Mouse (Mus musculus) midbrain, embryonic 12.5 days (tissue): ENCODE results near the gene Klrc1. TPM values are rescaled to one million over a fixed set of nuclear protein-coding genes. Genes with fewer than 3 reads are reported as not detected.
A peak's percentile ranks its signal among the peaks of the same experiment; 100 is the strongest.
"Not testable (repeated sequence)": the region's sequence is repeated elsewhere in the genome, so short reads cannot be mapped to it uniquely, and the experiment has no call there.

ENCODE experiments used
- ATAC-seq: fragments of 200-750 bp; cut with Nextera tagmentation; 2 replicates; pipeline ENCODE4 v1.8.0; 2017; ENCODE audit warnings: low read depth, moderate TSS enrichment, moderate library complexity; ENCODE audit not compliant: low FRiP score
- H3K27ac ChIP-seq: fragments of 300-500 bp; sonication (generic); replicated peaks from 2 replicates; pipeline ENCODE4 v1.5.1; 2016; ENCODE audit warnings: mild to moderate bottlenecking
- H3K27me3 ChIP-seq: fragments of 300-500 bp; sonication (generic); 2 replicates; pipeline ENCODE4 v1.6.1; 2016; ENCODE audit warnings: mild to moderate bottlenecking
- H3K36me3 ChIP-seq: fragments of 300-500 bp; sonication (generic); 2 replicates; pipeline ENCODE4 v1.6.1; 2016
- H3K4me1 ChIP-seq: fragments of 300-500 bp; sonication (generic); 2 replicates; pipeline ENCODE4 v1.6.1; 2016
- H3K4me2 ChIP-seq: fragments of 300-500 bp; sonication (generic); replicated peaks from 2 replicates; pipeline ENCODE4 v1.6.1; 2016; ENCODE audit warnings: mild to moderate bottlenecking, moderate library complexity
- H3K4me3 ChIP-seq: fragments of 300-500 bp; sonication (generic); 2 replicates; pipeline ENCODE4 v1.5.1; 2016; ENCODE audit warnings: mild to moderate bottlenecking
- H3K9ac ChIP-seq: fragments of 300-500 bp; sonication (generic); replicated peaks from 2 replicates; pipeline ENCODE4 v1.6.1; 2016; ENCODE audit warnings: mild to moderate bottlenecking, moderate library complexity
- H3K9me3 ChIP-seq: fragments of 300-500 bp; sonication (generic); 2 replicates; pipeline ENCODE4 v1.6.1; 2016; ENCODE audit warnings: mild to moderate bottlenecking
- WGBS: fragments of 180-500 bp; shearing (Covaris S2); methylation state at CpG from one replicate; pipeline ENCODE4 v1.1.7; 2016; 5-methylcytosine and 5-hydroxymethylcytosine counted together
- polyA plus RNA-seq: library from polyadenylated mRNA; unstranded; fragments of >200 nt; fragmentation: Nextera tagmentation; extraction: Ambion mirVana; gene quantifications from 2 replicates; pipeline ENCODE4 v1.2.1, GENCODE M21; 2016

Gene Klrc1
- not detected in 2 replicates for polyA plus RNA-seq

DNA sequence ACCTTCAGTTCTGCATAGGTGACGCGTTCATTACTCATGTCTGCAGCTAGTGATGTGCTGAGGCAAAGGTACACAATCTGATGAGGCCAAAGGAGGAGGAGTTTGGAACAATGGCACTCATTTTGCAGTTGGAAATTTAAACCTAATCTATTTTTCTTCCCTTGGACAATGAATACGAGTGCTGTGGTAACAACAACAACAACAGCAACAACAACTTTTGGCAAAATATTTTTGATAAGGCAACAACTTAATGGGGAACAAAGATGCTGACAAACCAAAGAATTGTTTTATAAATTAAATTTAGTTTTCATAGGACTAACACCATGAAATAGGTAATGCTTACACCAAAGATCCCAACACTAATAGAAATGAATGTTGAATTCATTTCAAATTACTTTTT lies at the start of gene Klrc1:
Klrc1 (minus strand) TSS at position 101 of the 400 bp plus-strand sequence.
- 85% methylated on average over 3 of the region's 3 CpGs for WGBS
- Histone ChIP-seq H3K27me3 (no peaks in the 10 kb centered on the region), H3K4me1 (no peaks in the 10 kb centered on the region), H3K27ac (no peak within 1 kb of the TSS), H3K36me3 (no peaks in the 10 kb centered on the region), H3K9ac (no peak within 1 kb of the TSS), H3K4me3 (no peak within 1 kb of the TSS), H3K9me3 (no peaks in the 10 kb centered on the region), H3K4me2 (no peak within 1 kb of the TSS)
- no peak for ATAC-seq

DNA sequence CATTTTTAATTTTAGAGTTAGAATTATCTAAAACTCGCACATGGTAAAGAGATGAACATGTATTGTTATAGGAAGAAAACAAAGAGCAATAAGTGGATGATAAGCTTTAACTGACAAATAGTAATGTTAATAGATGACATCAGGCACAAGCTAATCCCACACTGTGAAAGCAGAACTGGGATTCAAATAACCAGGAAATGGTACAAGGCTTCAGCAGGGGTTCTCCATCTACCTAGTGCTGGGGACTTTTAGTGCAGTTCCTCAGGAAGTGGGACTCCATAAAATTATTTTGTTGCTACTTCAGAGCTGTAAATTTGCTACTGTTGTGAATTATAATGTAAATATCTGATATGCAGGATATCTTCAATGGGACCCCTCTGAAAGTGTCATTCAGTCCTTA lies 48.5 kb upstream of the Klrc1 start:
- no peaks in the 10 kb centered on the region for H3K27me3 ChIP-seq
- no peaks in the 10 kb centered on the region for H3K9me3 ChIP-seq
- H3K36me3 ChIP-seq: no peaks in the 10 kb centered on the region
- H3K4me3 ChIP-seq: no peak overlapping the region
- H3K4me2 ChIP-seq: no peak overlapping the region
- WGBS: 82% methylated on average over 1 of the region's 1 CpGs
- H3K27ac ChIP-seq: no peak overlapping the region
- ATAC-seq: no peak
- no peak overlapping the region for H3K9ac ChIP-seq
- no peaks in the 10 kb centered on the region for H3K4me1 ChIP-seq

DNA sequence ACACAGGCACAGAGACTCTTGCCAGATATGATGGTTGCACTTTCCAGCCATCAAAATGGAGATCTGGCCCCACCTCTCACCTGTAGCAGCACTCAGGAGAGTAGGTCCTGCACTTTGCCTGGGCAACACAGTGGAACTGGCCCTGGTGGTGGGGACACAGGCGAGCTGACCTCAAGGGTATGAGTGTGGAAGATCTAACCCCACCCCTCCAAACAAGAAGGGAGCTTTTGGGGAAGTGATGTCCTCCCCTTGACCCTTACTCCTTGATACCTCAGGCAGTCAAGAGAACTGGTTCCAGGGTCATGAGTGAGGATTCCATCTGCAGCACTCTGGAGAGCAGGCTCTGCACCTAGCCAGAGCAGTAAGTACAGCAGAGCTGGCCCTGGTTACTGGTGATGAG lies 42.6 kb upstream of the Klrc1 start:
- H3K4me1 ChIP-seq: no peaks in the 10 kb centered on the region
- no peak overlapping the region for H3K4me3 ChIP-seq
- no peaks in the 10 kb centered on the region for H3K36me3 ChIP-seq
- no peaks in the 10 kb centered on the region for H3K27me3 ChIP-seq
- WGBS: 84% methylated on average over 1 of the region's 1 CpGs
- H3K9ac ChIP-seq: no peak overlapping the region
- no peak overlapping the region for H3K27ac ChIP-seq
- H3K4me2 ChIP-seq: no peak overlapping the region
- no peaks in the 10 kb centered on the region for H3K9me3 ChIP-seq
- ATAC-seq: 0 out of 2 replicates have a peak, but pooled peaks have one; percentile 41

DNA sequence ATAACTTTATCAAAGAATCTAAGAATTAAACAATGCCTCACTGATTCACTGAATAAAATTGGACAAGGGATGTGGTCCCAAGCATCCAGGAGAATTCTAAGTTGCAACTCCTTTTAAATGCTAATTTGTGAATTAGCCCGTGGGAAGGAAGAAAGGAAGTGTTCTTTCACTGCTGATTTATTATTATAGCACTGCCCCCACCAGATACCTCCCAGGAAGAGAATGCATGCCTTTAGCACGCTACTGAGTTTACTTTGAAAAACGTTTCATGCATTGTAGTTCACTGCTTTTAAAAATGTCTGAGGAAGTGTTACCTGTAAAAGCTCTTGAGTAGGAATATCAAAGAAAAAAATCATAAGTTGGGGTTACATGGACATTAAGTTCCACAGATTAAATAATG lies 41.7 kb upstream of the Klrc1 start:
- no peak overlapping the region for H3K4me2 ChIP-seq
- H3K4me1 ChIP-seq: no peaks in the 10 kb centered on the region
- H3K27ac ChIP-seq: no peak overlapping the region
- H3K9ac ChIP-seq: no peak overlapping the region
- no peak overlapping the region for H3K4me3 ChIP-seq
- H3K36me3 ChIP-seq: no peaks in the 10 kb centered on the region
- ATAC-seq: no peak
- no peaks in the 10 kb centered on the region for H3K9me3 ChIP-seq
- H3K27me3 ChIP-seq: no peaks in the 10 kb centered on the region
- WGBS: 23% methylated on average over 3 of the region's 3 CpGs

DNA sequence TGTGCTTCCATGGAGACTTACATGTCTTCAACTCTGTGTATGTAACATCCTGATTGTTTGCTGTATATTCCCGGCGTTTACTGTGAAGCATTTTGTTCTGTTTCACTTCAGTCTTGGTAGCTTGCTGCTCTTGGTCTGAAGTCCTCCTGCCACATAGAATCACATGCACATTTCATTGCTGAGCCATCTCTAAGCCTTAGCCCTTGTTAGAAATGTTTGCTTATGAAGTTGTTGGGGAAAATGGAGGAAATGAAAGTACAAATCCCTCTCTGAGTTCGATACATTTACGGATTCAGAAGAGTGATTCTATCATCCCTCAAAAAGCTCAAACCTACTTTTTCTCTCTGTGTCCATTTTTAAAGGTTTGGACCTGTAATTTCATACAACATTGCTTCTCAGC lies 38.3 kb upstream of the Klrc1 start, which contains the start of gene Klri1:
Klri1 (minus strand) TSS at position 101 of the 400 bp plus-strand sequence.
- no peaks in the 10 kb centered on the region for H3K4me1 ChIP-seq
- H3K4me2 ChIP-seq: no peak within 1 kb of the TSS
- no peaks in the 10 kb centered on the region for H3K27me3 ChIP-seq
- H3K36me3 ChIP-seq: no peaks in the 10 kb centered on the region
- no peak within 1 kb of the TSS for H3K9ac ChIP-seq
- no peak within 1 kb of the TSS for H3K4me3 ChIP-seq
- no peak within 1 kb of the TSS for H3K27ac ChIP-seq
- no peak for ATAC-seq
- H3K9me3 ChIP-seq: no peaks in the 10 kb centered on the region
- 92% methylated on average over 4 of the region's 4 CpGs for WGBS

DNA sequence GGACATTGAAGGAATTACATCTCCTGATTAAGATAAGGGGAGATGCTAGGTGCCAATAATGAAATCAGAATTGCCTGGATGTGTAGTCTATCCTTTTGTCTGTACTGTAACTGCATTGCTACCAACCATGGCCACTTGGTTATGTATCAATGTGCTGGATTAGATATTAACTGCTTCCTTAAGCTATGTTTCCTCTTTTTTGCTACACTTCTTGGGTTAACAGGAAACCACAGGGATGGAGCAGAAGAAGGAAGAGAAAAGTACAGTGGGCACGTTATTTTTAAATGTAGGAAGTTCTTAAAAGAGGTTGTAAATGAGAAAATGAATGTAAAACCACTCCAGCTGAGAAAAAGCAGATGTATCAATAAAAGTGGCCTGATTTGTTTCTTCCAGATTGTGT lies 34.8 kb upstream of the Klrc1 start:
- no peak overlapping the region for H3K4me3 ChIP-seq
- H3K4me2 ChIP-seq: no peak overlapping the region
- no peak overlapping the region for H3K9ac ChIP-seq
- no peak for ATAC-seq
- 36% methylated on average over 1 of the region's 1 CpGs for WGBS
- no peaks in the 10 kb centered on the region for H3K36me3 ChIP-seq
- H3K4me1 ChIP-seq: no peaks in the 10 kb centered on the region
- no peaks in the 10 kb centered on the region for H3K27me3 ChIP-seq
- H3K27ac ChIP-seq: no peak overlapping the region
- no peaks in the 10 kb centered on the region for H3K9me3 ChIP-seq

DNA sequence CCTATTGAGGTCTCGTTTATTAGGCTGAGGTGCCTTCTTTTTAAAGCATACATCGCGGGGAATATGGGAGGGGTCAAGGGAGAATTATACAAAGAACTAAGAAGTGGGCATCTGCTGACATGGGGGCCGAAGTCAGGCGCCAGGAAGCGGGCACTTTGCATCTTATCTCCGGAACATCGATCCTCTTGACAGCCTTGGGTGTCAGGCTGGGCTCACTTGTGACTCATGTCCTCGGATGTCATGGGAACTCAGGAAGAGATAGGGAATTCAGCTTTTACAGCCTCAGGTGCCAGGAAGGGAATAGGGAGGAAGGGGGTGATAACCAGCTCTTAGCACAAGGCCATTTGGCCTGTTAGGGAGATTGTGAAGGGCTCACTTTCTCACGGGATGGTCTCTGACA lies 12.7 kb upstream of the Klrc1 start:
- H3K4me3 ChIP-seq, H3K9ac ChIP-seq, H3K4me2 ChIP-seq, ATAC-seq, H3K4me1 ChIP-seq, H3K36me3 ChIP-seq, H3K9me3 ChIP-seq, H3K27ac ChIP-seq, H3K27me3 ChIP-seq: not testable (repeated sequence)
- 82% methylated on average over 10 of the region's 10 CpGs for WGBS

DNA sequence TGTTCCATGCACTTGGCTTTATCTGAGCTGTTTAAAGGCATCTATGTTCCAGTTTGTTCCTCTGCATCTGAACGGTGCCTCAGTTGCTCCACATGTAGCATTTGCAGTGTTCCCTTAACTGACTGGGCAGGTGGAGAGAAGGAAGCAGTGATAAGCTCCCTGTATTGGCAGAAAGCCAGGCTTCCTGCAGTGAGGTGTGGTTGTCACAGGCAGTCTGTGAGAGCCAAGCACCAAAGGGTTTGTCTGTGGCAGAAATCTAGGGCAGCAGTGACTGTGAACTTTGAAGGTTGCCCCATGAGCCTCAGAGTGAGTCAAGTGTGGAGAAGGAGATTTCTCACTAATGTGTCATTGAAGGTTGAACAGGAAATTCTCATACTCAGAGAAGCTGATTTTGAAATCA lies 1.6 kb upstream of the Klrc1 start:
- Histone ChIP-seq H3K4me3 (no peak overlapping the region), H3K9ac (no peak overlapping the region), H3K27ac (no peak overlapping the region), H3K27me3 (no peaks in the 10 kb centered on the region), H3K4me1 (no peaks in the 10 kb centered on the region), H3K9me3 (no peaks in the 10 kb centered on the region), H3K4me2 (no peak overlapping the region), H3K36me3 (no peaks in the 10 kb centered on the region)
- ATAC-seq: no peak
- WGBS: 70% methylated on average over 1 of the region's 1 CpGs

DNA sequence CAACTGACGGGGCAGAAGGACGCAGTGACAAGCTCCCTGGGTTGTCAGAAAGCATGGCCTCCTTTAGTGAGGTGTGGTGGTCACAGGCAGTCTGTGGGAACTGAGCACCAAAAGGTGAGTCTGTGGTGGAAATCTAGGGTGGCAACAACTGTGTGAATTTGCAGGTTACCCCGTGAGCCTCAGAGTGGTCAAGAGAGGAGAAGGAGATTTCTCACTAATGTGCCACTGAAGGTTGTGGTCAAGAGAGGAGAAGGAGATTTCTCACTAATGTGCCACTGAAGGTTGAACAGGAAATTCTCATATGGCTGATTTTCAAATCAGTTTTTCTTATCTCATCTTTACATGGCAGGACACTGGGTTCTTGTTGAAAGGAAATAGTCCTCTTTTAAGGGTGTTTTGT lies 17.5 kb downstream of the Klrc1 start:
- H3K4me2 ChIP-seq, H3K4me1 ChIP-seq, H3K9me3 ChIP-seq, H3K9ac ChIP-seq, H3K27me3 ChIP-seq, H3K4me3 ChIP-seq, H3K27ac ChIP-seq, H3K36me3 ChIP-seq, ATAC-seq: not testable (repeated sequence)
- no CpG with 5 or more reads among the region's 3 CpGs for WGBS

DNA sequence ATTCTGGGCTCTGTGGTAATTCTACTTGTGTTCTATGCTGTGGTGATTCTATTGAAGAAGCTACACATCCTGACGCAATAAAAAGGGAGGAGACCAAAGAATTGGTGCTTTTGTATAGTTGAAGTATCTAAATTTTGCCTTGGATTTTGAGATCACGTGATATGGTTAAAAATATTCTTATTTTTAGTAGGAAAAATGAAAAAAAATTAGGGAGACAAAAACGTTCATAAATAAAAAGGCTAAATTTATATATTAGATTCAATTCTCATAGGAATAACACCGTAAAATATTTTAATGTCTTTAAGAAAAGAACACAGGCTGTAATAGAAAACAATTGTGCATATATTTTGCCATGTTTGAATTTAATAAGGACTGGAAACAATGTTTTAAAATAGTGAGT lies 18.2 kb downstream of the Klrc1 start, which contains the start of gene Klrc2:
Klrc2 (minus strand) TSS at position 101 of the 400 bp plus-strand sequence.
- not testable (repeated sequence) for H3K4me3 ChIP-seq, H3K9ac ChIP-seq, ATAC-seq, H3K36me3 ChIP-seq, H3K27ac ChIP-seq, H3K9me3 ChIP-seq, H3K4me1 ChIP-seq, H3K27me3 ChIP-seq, H3K4me2 ChIP-seq
- 78% methylated on average over 4 of the region's 4 CpGs for WGBS

DNA sequence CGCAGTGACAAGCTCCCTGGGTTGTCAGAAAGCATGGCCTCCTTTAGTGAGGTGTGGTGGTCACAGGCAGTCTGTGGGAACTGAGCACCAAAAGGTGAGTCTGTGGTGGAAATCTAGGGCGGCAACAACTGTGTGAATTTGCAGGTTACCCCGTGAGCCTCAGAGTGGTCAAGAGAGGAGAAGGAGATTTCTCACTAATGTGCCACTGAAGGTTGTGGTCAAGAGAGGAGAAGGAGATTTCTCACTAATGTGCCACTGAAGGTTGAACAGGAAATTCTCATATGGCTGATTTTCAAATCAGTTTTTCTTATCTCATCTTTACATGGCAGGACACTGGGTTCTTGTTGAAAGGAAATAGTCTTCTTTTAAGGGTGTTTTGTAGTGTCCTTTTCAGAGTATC lies 34.7 kb downstream of the Klrc1 start:
- not testable (repeated sequence) for ATAC-seq, H3K9ac ChIP-seq, H3K9me3 ChIP-seq, H3K36me3 ChIP-seq, H3K4me1 ChIP-seq, H3K27me3 ChIP-seq, H3K4me2 ChIP-seq, H3K27ac ChIP-seq, H3K4me3 ChIP-seq
- no CpG with 5 or more reads among the region's 3 CpGs for WGBS

DNA sequence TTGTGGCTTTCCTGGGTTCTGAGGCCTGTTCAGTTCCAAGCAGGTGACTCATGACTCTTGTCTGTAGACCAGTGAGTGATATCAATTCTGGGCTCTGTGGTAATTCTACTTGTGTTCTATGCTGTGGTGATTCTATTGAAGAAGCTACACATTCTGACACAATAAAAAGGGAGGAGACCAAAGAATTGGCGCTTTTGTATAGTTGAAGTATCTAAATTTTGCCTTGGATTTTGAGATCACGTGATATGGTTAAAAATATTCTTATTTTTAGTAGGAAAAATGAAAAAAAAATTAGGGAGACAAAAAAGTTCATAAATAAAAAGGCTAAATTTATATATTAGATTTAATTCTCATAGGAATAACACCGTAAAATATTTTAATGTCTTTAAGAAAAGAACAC lies 35.5 kb downstream of the Klrc1 start, which contains the start of gene Klrc3:
Klrc3 (minus strand) TSS at position 101 of the 400 bp plus-strand sequence.
- not testable (repeated sequence) for H3K36me3 ChIP-seq, H3K27me3 ChIP-seq, H3K4me1 ChIP-seq, H3K4me3 ChIP-seq, H3K27ac ChIP-seq, H3K9me3 ChIP-seq, H3K4me2 ChIP-seq, H3K9ac ChIP-seq, ATAC-seq
- 85% methylated on average over 3 of the region's 3 CpGs for WGBS

DNA sequence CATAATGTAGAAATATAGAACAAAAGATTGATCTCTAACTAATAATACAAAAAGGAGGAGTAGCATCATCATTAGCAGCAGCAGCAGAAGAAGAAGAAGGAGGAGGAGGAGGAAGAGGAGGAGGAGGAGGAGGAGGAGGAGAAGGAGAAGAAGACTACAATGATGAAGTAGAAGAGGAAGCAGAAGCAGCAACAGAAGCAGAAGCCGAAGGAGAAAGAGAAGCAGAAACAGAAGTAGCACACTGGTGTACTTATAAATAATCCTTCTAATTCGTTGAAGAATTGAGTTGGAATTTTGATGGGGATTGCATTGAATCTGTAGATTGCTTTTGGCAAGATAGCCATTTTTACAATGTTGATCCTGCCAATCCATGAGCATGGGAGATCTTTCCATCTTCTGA lies 47.7 kb downstream of the Klrc1 start:
- 82% methylated on average over 2 of the region's 2 CpGs for WGBS
- not testable (repeated sequence) for H3K4me1 ChIP-seq, ATAC-seq, H3K36me3 ChIP-seq, H3K9me3 ChIP-seq, H3K27me3 ChIP-seq, H3K4me3 ChIP-seq, H3K9ac ChIP-seq, H3K4me2 ChIP-seq, H3K27ac ChIP-seq
